Mouse (Mus musculus): ENCODE results near the gene Rps6ka3. TPM values are rescaled to one million over a fixed set of nuclear protein-coding genes. Genes with fewer than 3 reads are reported as not detected.

Rps6ka3 gene
- polyA plus RNA-seq, 1 experiment from 2014 or later, result 1.8 TPM

Other genes with a start within 250 kb of the Rps6ka3 start
- 104 and 119 TPM in 2 replicates for gene Eif1ax, start 161.9 kb downstream of the Rps6ka3 start, polyA plus RNA-seq (2015; fragmentation: Nextera tagmentation; extraction: Ambion mirVana)
- gene Map7d2, start 204.3 kb downstream of the Rps6ka3 start, polyA plus RNA-seq (2015; fragmentation: Nextera tagmentation; extraction: Ambion mirVana), result 0.08 and 0.10 TPM in 2 replicates

All from liver, embryonic 13.5 days (tissue).